Mouse (Mus musculus) hindbrain, embryonic 13.5 days (tissue): ENCODE results near the gene Scmh1. TPM values are rescaled to one million over a fixed set of nuclear protein-coding genes. Genes with fewer than 3 reads are reported as not detected.

Experiments
- ATAC-seq: fragments of 200-750 bp; cut with Nextera tagmentation; 2 replicates; pipeline ENCODE4 v1.8.0; 2017; ENCODE audit warnings: moderate TSS enrichment; ENCODE audit not compliant: low FRiP score
- H3K27ac ChIP-seq: fragments of 300-500 bp; sonication (generic); 2 replicates; pipeline ENCODE4 v1.5.1; 2015; ENCODE audit warnings: inconsistent platforms, mild to moderate bottlenecking, moderate library complexity
- H3K27me3 ChIP-seq: fragments of 300-500 bp; sonication (generic); 2 replicates; pipeline ENCODE4 v1.6.1; 2015; ENCODE audit warnings: mild to moderate bottlenecking, inconsistent platforms
- H3K36me3 ChIP-seq: fragments of 300-500 bp; sonication (generic); 2 replicates; pipeline ENCODE4 v1.6.1; 2015; ENCODE audit warnings: mild to moderate bottlenecking, inconsistent platforms
- H3K4me1 ChIP-seq: fragments of 300-500 bp; sonication (generic); replicated peaks from 2 replicates; pipeline ENCODE4 v1.6.1; 2015; ENCODE audit warnings: inconsistent platforms
- H3K4me2 ChIP-seq: fragments of 300-500 bp; sonication (generic); 2 replicates; pipeline ENCODE4 v1.6.1; 2015; ENCODE audit warnings: inconsistent platforms, mild to moderate bottlenecking, moderate library complexity
- H3K4me3 ChIP-seq: fragments of 300-500 bp; sonication (generic); 2 replicates; pipeline ENCODE4 v1.5.1; 2015; ENCODE audit warnings: mild to moderate bottlenecking, inconsistent platforms
- H3K9ac ChIP-seq: fragments of 300-500 bp; sonication (generic); 2 replicates; pipeline ENCODE4 v1.6.1; 2015; ENCODE audit warnings: mild to moderate bottlenecking, inconsistent platforms
- H3K9me3 ChIP-seq: fragments of 300-500 bp; sonication (generic); 2 replicates; pipeline ENCODE4 v1.6.1; 2016; ENCODE audit warnings: inconsistent platforms
- WGBS: fragments of 180-500 bp; shearing (Covaris S2); methylation state at CpG from one replicate; pipeline ENCODE4 v1.1.7; 2015; 5-methylcytosine and 5-hydroxymethylcytosine counted together
- polyA plus RNA-seq: library from polyadenylated mRNA; unstranded; fragments of >200 nt; fragmentation: Nextera tagmentation; extraction: Ambion mirVana; gene quantifications from 2 replicates; pipeline ENCODE4 v1.2.1, GENCODE M21; 2015

Gene Scmh1
- polyA plus RNA-seq, 1 experiment from 2014 or later = 84.7 TPM

DNA sequence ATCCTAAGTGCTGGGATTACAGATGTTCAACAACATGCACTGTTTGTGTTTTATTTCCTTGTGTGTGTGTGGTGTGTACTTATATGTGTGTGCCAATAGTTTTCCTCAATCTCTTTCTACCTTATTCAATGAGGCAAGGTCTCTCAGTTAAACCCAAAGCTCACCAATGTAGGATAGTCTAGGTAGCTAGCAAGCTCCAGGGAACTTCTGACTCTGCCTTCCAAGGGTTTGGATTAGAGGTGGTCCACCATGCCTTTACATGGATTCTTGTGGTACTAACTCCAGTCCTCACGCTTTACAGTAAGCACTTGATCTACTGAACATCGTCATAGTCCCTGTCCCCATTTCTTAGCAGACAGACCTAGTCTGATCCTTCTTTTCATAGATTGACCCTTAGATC is 109.3 kb downstream of the Scmh1 start:
- H3K36me3 ChIP-seq = peaks cover 58% of the 10 kb centered on the region
- H3K27ac ChIP-seq = no peak overlapping the region
- H3K4me2 ChIP-seq = no peak overlapping the region
- H3K27me3 ChIP-seq = no peaks in the 10 kb centered on the region
- H3K9me3 ChIP-seq = no peaks in the 10 kb centered on the region
- H3K4me1 ChIP-seq = no peaks in the 10 kb centered on the region
- no peak overlapping the region for H3K4me3 ChIP-seq
- no peak overlapping the region for H3K9ac ChIP-seq
- no peak for ATAC-seq
- WGBS = 100% methylated on average over 2 of the region's 2 CpGs

- no peak overlapping the region for H3K4me3 ChIP-seq
- H3K4me1 ChIP-seq = no peaks in the 10 kb centered on the region
- no peaks in the 10 kb centered on the region for H3K27me3 ChIP-seq
- H3K27ac ChIP-seq = no peak overlapping the region
- no peaks in the 10 kb centered on the region for H3K9me3 ChIP-seq
- no peak for ATAC-seq
- no peak overlapping the region for H3K9ac ChIP-seq
- H3K4me2 ChIP-seq = no peak overlapping the region
- 95% methylated on average over 7 of the region's 7 CpGs for WGBS
- peaks cover 58% of the 10 kb centered on the region for H3K36me3 ChIP-seq
Measured at GRCm38 (mm10) chr4:120516491-120516890, 111.4 kb downstream of the Scmh1 start.

DNA sequence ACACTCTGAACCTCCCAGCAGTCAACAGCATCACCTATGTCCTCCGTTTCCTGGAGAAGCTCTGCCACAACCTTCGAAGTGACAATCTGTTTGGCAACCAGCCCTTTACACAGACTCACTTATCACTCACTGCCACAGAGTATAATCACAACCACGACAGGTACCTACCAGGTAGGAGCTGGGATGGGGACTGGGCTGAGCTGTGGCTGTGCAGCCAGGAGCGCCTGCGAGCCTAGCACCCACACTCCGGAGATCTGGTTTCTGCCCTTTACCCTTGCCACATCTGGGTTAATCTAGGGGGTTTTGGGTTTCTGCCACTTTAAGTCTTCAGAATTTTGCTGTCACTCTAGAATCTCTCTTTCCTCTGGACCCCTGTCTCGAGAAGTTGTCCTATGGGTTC is 111.8 kb downstream of the Scmh1 start:
- H3K4me2 ChIP-seq = no peak overlapping the region
- H3K27ac ChIP-seq = no peak overlapping the region
- 95% methylated on average over 7 of the region's 7 CpGs for WGBS
- no peak overlapping the region for H3K4me3 ChIP-seq
- H3K36me3 ChIP-seq = peaks cover 62% of the 10 kb centered on the region
- no peak overlapping the region for H3K9ac ChIP-seq
- H3K4me1 ChIP-seq = no peaks in the 10 kb centered on the region
- ATAC-seq = no peak
- no peaks in the 10 kb centered on the region for H3K27me3 ChIP-seq
- H3K9me3 ChIP-seq = no peaks in the 10 kb centered on the region

DNA sequence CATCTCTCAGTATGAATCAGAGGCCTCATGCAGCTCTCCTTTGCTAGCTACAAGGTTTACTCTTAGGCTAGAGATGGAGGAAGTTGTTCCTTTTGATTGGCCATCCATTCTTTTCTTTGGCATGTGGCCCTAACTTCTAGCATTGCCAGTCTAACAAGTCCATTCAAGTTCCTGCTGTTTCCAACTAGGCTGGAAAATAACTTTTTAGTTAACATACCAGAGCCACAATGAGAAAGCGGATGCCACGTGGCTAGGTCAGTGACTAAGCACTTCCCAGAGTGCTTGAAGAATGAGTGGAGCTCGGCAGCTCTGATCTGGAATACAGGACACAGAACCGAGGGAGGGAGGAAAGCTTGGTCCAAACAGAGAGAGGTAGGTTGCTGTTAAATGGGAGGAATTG is 112.3 kb downstream of the Scmh1 start:
- no peak overlapping the region for H3K4me3 ChIP-seq
- ATAC-seq = no peak
- no peaks in the 10 kb centered on the region for H3K4me1 ChIP-seq
- H3K36me3 ChIP-seq = peaks cover 66% of the 10 kb centered on the region
- no peaks in the 10 kb centered on the region for H3K27me3 ChIP-seq
- WGBS = 88% methylated on average over 4 of the region's 4 CpGs
- H3K9ac ChIP-seq = no peak overlapping the region
- H3K27ac ChIP-seq = no peak overlapping the region
- H3K4me2 ChIP-seq = no peak overlapping the region
- no peaks in the 10 kb centered on the region for H3K9me3 ChIP-seq

- ATAC-seq = no peak
- 80% methylated on average over 5 of the region's 5 CpGs for WGBS
- Histone ChIP-seq H3K9ac (no peak overlapping the region), H3K27me3 (no peaks in the 10 kb centered on the region), H3K27ac (no peak overlapping the region), H3K4me2 (no peak overlapping the region), H3K9me3 (no peaks in the 10 kb centered on the region), H3K4me1 (no peaks in the 10 kb centered on the region), H3K4me3 (no peak overlapping the region), H3K36me3 (peaks cover 88% of the 10 kb centered on the region)
Measured at GRCm38 (mm10) chr4:120521761-120522160, 116.7 kb downstream of the Scmh1 start.

- H3K27ac ChIP-seq = no peak overlapping the region
- ATAC-seq = no peak
- no peak overlapping the region for H3K4me2 ChIP-seq
- no peak overlapping the region for H3K4me3 ChIP-seq
- H3K4me1 ChIP-seq = no peaks in the 10 kb centered on the region
- 93% methylated on average over 4 of the region's 4 CpGs for WGBS
- H3K9me3 ChIP-seq = no peaks in the 10 kb centered on the region
- H3K36me3 ChIP-seq = peaks cover 84% of the 10 kb centered on the region
- H3K27me3 ChIP-seq = no peaks in the 10 kb centered on the region
- H3K9ac ChIP-seq = no peak overlapping the region
Measured at GRCm38 (mm10) chr4:120522351-120522750, 117.3 kb downstream of the Scmh1 start.

DNA sequence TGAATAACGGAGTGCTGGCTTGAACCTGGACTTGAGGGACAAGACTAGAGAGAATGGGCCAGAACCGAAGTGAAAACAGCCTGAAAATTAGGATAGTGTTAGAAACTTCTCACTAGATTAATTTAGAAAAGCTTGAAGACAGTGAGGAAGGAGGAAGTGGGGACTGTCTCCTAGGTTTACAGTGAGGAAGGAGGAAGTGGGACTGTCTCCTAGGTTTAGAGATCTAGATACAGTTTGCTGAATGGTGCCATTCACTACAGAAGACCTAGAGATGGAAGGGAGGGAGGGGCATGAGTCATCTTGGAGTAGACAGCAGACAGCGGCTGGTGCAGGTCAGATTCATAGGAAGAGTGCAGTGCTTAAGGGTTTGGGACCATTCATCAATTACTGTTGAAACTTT is 118.0 kb downstream of the Scmh1 start:
- H3K4me1 ChIP-seq = no peaks in the 10 kb centered on the region
- peaks cover 83% of the 10 kb centered on the region for H3K36me3 ChIP-seq
- ATAC-seq = no peak
- H3K4me3 ChIP-seq = no peak overlapping the region
- no peaks in the 10 kb centered on the region for H3K27me3 ChIP-seq
- no peak overlapping the region for H3K4me2 ChIP-seq
- no peak overlapping the region for H3K9ac ChIP-seq
- 96% methylated on average over 3 of the region's 3 CpGs for WGBS
- no peaks in the 10 kb centered on the region for H3K9me3 ChIP-seq
- H3K27ac ChIP-seq = no peak overlapping the region

DNA sequence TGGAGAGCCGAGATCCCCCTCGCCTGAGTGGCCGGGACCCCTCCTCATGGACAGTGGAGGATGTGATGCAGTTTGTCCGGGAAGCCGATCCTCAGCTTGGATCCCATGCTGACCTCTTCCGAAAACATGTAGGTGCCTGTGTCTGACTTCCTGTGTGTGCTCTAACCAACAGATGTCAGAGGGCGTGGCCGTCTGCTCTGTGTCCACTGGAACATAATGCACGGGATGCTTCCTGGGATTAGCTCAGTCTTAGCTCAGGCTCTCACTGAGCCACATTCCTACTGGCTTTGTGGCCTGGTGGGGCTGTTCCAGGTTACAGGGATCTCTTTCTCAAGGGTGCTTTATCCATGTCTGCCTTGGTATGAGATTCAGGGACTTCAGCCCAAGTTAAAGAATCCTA is 123.1 kb downstream of the Scmh1 start:
- no peaks in the 10 kb centered on the region for H3K9me3 ChIP-seq
- H3K4me3 ChIP-seq = no peak overlapping the region
- H3K4me1 ChIP-seq = no peaks in the 10 kb centered on the region
- H3K27me3 ChIP-seq = no peaks in the 10 kb centered on the region
- H3K27ac ChIP-seq = no peak overlapping the region
- no peak overlapping the region for H3K4me2 ChIP-seq
- no peak for ATAC-seq
- peaks cover 87% of the 10 kb centered on the region for H3K36me3 ChIP-seq
- no peak overlapping the region for H3K9ac ChIP-seq
- WGBS = 87% methylated on average over 9 of the region's 9 CpGs

DNA sequence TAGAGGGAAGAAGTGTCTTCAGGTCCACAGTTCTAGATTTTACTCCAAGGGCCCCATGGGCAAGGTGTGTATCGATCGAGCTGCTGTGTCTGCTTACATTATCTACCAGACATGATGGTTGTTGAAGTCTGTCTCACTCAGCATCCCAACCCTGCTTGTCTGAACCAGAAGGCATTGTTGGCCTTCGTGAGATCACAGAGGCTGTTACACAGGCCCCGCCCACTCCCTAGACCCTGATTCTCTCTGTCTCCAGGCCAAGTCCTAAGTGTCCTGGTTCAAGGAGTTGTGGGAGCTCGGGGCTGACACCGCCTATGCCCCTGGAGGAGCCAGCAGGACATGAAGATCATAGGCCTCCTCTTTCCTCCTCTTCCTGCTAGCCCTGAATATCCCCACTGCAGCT is 126.9 kb downstream of the Scmh1 start, which contains the start of gene Slfnl1:
Gene Slfnl1 (plus strand): TSS at position 246 of the 400 bp plus-strand sequence.
- Histone ChIP-seq H3K27me3 (no peaks in the 10 kb centered on the region), H3K9ac (no peak within 1 kb of the TSS), H3K27ac (no peak within 1 kb of the TSS), H3K36me3 (peaks cover 75% of the 10 kb centered on the region), H3K4me2 (no peak within 1 kb of the TSS), H3K9me3 (no peaks in the 10 kb centered on the region), H3K4me3 (no peak within 1 kb of the TSS), H3K4me1 (no peaks in the 10 kb centered on the region)
- no peak for ATAC-seq
- WGBS = 90% methylated on average over 6 of the region's 6 CpGs

DNA sequence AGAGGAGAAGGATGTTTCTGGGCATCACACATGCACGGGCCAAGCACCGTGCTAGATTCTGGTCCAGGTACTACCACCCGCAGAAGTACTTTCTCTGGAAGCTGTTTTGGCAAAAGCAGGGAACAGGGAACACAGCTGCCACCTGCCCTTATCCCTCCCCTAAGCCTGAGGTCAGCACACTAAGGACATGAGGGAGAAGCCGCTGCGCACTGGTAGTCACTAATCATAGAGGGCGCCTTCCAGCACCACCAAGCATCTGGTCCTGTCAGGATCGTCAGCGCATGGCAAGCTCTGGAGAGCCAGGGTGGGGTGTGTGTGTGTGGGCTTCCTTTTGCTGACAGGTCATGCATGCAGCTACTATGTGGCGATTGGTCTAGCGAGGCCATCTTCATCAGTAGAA is 133.6 kb downstream of the Scmh1 start:
- no peaks in the 10 kb centered on the region for H3K27me3 ChIP-seq
- no peak overlapping the region for H3K27ac ChIP-seq
- ATAC-seq = no peak
- H3K9ac ChIP-seq = no peak overlapping the region
- H3K4me3 ChIP-seq = no peak overlapping the region
- no peak overlapping the region for H3K4me2 ChIP-seq
- no peaks in the 10 kb centered on the region for H3K9me3 ChIP-seq
- no peaks in the 10 kb centered on the region for H3K4me1 ChIP-seq
- WGBS = 84% methylated on average over 10 of the region's 10 CpGs
- H3K36me3 ChIP-seq = peaks cover 77% of the 10 kb centered on the region

DNA sequence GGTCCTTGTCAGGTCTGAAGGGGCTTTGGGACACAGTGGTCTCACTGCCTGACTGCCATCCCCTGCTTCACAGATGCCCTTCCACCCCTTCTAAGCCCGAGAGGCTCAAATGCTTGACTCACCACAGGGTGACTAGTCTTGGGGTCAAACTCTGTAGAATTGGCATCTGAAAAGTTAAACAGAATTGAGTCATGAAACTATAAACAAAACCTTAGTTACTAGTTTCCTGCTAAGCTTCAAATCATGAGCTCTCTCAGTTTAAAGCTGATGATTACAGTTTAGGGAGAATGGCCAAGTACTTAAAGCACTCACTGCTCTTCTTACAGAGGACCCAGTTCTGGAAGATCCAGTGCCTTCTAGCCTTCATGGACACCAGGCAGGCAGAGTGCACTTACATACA is 139.8 kb downstream of the Scmh1 start:
- H3K36me3 ChIP-seq = peaks cover 94% of the 10 kb centered on the region
- H3K4me1 ChIP-seq = no peaks in the 10 kb centered on the region
- no peak overlapping the region for H3K4me3 ChIP-seq
- H3K27me3 ChIP-seq = no peaks in the 10 kb centered on the region
- H3K27ac ChIP-seq = no peak overlapping the region
- no peak for ATAC-seq
- H3K4me2 ChIP-seq = no peak overlapping the region
- no peak overlapping the region for H3K9ac ChIP-seq
- WGBS = 88% methylated on average over 1 of the region's 1 CpGs
- no peaks in the 10 kb centered on the region for H3K9me3 ChIP-seq

- H3K9me3 ChIP-seq = no peaks in the 10 kb centered on the region
- H3K4me1 ChIP-seq = no peaks in the 10 kb centered on the region
- H3K9ac ChIP-seq = no peak overlapping the region
- H3K27ac ChIP-seq = no peak overlapping the region
- no peak overlapping the region for H3K4me3 ChIP-seq
- no peaks in the 10 kb centered on the region for H3K27me3 ChIP-seq
- H3K36me3 ChIP-seq = peaks cover 90% of the 10 kb centered on the region
- 95% methylated on average over 6 of the region's 6 CpGs for WGBS
- H3K4me2 ChIP-seq = no peak overlapping the region
- ATAC-seq = no peak
Measured at GRCm38 (mm10) chr4:120556592-120556991, 151.5 kb downstream of the Scmh1 start.

- WGBS = 84% methylated on average over 2 of the region's 2 CpGs
- Histone ChIP-seq H3K4me1 (peaks cover 19% of the 10 kb centered on the region), H3K4me3 (no peak overlapping the region), H3K9ac (no peak overlapping the region), H3K36me3 (peaks cover 46% of the 10 kb centered on the region), H3K27ac (no peak overlapping the region), H3K9me3 (no peaks in the 10 kb centered on the region), H3K4me2 (no peak overlapping the region), H3K27me3 (no peaks in the 10 kb centered on the region)
- ATAC-seq = no peak
Measured at GRCm38 (mm10) chr4:120565726-120566125, 160.6 kb downstream of the Scmh1 start.

- no peaks in the 10 kb centered on the region for H3K27me3 ChIP-seq
- H3K9me3 ChIP-seq = no peaks in the 10 kb centered on the region
- H3K9ac ChIP-seq = peak overlapping the region; percentile 65
- peaks cover 26% of the 10 kb centered on the region for H3K4me1 ChIP-seq
- H3K4me3 ChIP-seq = peak overlapping the region; percentile 81; the same call in 1 of the 2 replicates
- H3K4me2 ChIP-seq = peak overlapping the region; percentile 80
- H3K36me3 ChIP-seq = peaks cover 26% of the 10 kb centered on the region
- WGBS = 48% methylated on average over 5 of the region's 5 CpGs
- no peak overlapping the region for H3K27ac ChIP-seq
- ATAC-seq = no peak
Measured at GRCm38 (mm10) chr4:120568005-120568404, 162.9 kb downstream of the Scmh1 start.
